Mouse (Mus musculus) liver, postnatal 0 days (tissue): ENCODE measurements at regions not wholly inside any gene's neighbourhood (a gene's known extent, or its start where the extent isn't known, plus 50 kb on each side); places are given as distances from the start of the nearest gene placed in this dataset.

Experiments used
- ATAC-seq: fragments of 200-750 bp; cut with Nextera tagmentation; 2 replicates; pipeline ENCODE4 v1.8.0; 2017; ENCODE audit warnings: mild to moderate bottlenecking, moderate library complexity
- DNase-seq: peaks from one replicate; pipeline ENCODE4 v3.0.0-alpha.2; 2016
- H3K27ac ChIP-seq: fragments of 300-500 bp; sonication (generic); 2 replicates; pipeline ENCODE4 v1.5.1; 2014; ENCODE audit warnings: antibody characterized with exemption, moderate library complexity, mild to moderate bottlenecking, low read depth
- H3K27me3 ChIP-seq: fragments of 300-500 bp; sonication (generic); 2 replicates; pipeline ENCODE4 v1.6.1; 2014; ENCODE audit warnings: low read length, control low read depth, mixed read lengths; ENCODE audit not compliant: insufficient read depth
- H3K36me3 ChIP-seq: fragments of 300-500 bp; sonication (generic); replicated peaks from 2 replicates; pipeline ENCODE4 v1.6.1; 2014; ENCODE audit warnings: mild to moderate bottlenecking, control low read depth, low read length, moderate library complexity, mixed read lengths; ENCODE audit not compliant: insufficient read depth
- H3K4me1 ChIP-seq: fragments of 300-500 bp; sonication (generic); 2 replicates; pipeline ENCODE4 v1.6.1; 2014; ENCODE audit warnings: antibody characterized with exemption, mild to moderate bottlenecking, control low read depth; ENCODE audit not compliant: insufficient read depth
- H3K4me2 ChIP-seq: fragments of 300-500 bp; sonication (generic); 2 replicates; pipeline ENCODE4 v1.6.1; 2014; ENCODE audit warnings: low read depth, mild to moderate bottlenecking, low read length, moderate library complexity, mixed read lengths
- H3K4me3 ChIP-seq: fragments of 300-500 bp; sonication (generic); 2 replicates; pipeline ENCODE4 v1.5.1; 2014; ENCODE audit warnings: low read depth, low read length
- H3K9ac ChIP-seq: fragments of 300-500 bp; sonication (generic); replicated peaks from 2 replicates; pipeline ENCODE4 v1.6.1; 2014; ENCODE audit warnings: mild to moderate bottlenecking, moderate library complexity
- H3K9me3 ChIP-seq: fragments of 300-500 bp; sonication (generic); 2 replicates; pipeline ENCODE4 v1.6.1; 2016; ENCODE audit warnings: mild to moderate bottlenecking, control low read depth, low read length, mixed read lengths
- CTCF ChIP-seq: sonication (generic); IDR thresholded peaks from 2 replicates; pipeline ENCODE4 v1.5.1; 2016; ENCODE audit warnings: antibody characterized with exemption, low read depth
- EP300 ChIP-seq: IDR thresholded peaks from 2 replicates; pipeline ENCODE4 v1.6.1; 2016; ENCODE audit warnings: antibody characterized with exemption, low read depth, mild to moderate bottlenecking
- WGBS: fragments of 180-500 bp; shearing (Covaris S2); extraction: QIAGEN DNeasy Blood & Tissue Kit; methylation state at CpG from one replicate; pipeline ENCODE4 v1.1.7; 2014; ENCODE audit not compliant: insufficient replicate concordance; 5-methylcytosine and 5-hydroxymethylcytosine counted together

DNA sequence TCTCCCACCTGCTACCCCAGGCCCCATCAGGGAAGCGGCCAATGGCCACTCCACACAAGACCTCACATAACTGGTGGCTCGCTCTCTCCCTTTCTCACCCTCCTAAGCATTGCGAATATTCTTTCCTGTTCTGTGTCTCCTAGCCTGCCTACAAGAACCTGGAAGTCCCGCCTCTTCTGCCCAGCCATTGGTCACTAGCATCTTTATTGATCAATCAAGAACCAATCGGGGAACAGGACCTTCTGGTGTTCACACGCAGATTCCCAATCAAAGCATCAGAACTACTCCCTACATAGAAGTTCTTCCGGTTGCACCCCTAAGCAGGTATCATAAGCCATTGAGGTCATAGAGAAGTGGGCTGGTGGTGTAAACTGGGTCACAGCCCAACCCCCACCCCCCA is 148.5 kb downstream of the Tbc1d30 start:
- no peak for TF ChIP-seq EP300
- no peak for TF ChIP-seq CTCF
- Histone ChIP-seq H3K27me3 (no peaks in the 10 kb centered on the region), H3K9me3 (no peaks in the 10 kb centered on the region), H3K4me3 (no peak overlapping the region), H3K27ac (no peak overlapping the region), H3K4me1 (no peaks in the 10 kb centered on the region; the same call in 1 of the 2 replicates), H3K4me2 (no peak overlapping the region), H3K36me3 (no peaks in the 10 kb centered on the region), H3K9ac (no peak overlapping the region)
- 79% methylated on average over 7 of the region's 7 CpGs for WGBS
- no peak for DNase-seq
- no peak for ATAC-seq

DNA sequence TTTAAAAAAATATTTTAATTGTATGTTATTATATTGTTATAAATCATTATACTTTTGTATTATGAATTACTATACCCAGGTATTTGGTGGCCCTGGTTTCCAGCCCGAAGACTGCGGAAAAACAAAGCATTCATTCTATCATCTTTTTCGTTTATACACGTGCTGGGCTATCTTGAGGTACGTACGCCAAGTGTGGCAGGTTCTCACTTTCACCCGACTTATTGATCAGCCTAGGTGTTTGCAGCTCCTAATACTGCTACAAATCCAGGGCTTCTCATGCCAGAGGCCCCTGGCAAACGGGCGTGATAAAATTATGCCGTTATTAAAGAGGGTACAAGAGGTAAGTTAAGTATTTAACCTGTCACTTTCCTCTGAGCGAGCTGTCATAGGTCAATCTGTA is 145.5 kb downstream of the Tbc1d30 start:
- no peaks in the 10 kb centered on the region for H3K27me3 ChIP-seq
- TF ChIP-seq EP300 (no peak), CTCF (no peak)
- H3K4me3 ChIP-seq, result no peak overlapping the region
- no peak overlapping the region for H3K27ac ChIP-seq
- H3K9me3 ChIP-seq, result no peaks in the 10 kb centered on the region
- no peaks in the 10 kb centered on the region; the same call in 1 of the 2 replicates for H3K4me1 ChIP-seq
- no peak overlapping the region for H3K4me2 ChIP-seq
- no peaks in the 10 kb centered on the region for H3K36me3 ChIP-seq
- 74% methylated on average over 11 of the region's 11 CpGs for WGBS
- H3K9ac ChIP-seq, result no peak overlapping the region
- no peak for ATAC-seq
- no peak for DNase-seq

DNA sequence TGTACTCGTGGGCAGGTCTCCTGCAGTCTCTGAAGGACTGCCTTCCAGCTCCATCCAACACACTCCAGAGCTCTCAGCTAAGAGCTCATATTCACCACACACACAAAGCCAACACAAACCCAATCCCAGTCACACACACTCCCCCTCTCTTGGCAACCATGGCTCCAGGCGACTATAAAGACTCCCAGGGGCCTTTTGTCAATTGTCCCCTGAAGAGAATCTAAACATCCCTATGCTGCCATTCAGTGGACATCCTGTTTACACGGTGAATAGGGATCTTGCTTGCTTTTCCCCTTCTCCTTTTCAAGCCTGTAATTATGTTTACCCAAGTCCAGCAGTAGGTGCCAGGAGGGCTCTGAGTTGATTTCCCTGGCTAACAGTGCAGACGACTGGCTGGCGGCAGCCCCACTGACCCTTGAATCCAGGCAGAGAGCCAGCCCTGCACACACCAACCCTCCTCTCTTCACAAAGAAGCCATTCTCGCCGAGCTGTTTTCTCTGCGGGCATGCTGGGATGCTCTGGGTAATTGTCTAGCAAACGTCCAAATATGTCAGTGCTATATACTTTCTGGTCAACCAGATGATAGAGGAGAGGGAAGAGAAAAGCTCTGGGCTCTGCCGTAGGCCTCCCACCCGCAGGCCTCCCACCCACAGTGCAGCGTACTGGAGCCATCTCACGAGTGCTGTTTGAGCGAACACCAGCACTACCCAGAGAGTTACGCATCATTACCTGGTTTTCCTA is 144.9 kb downstream of the Tbc1d30 start:
- Histone ChIP-seq H3K9ac (no peak overlapping the region), H3K36me3 (no peaks in the 10 kb centered on the region), H3K9me3 (no peaks in the 10 kb centered on the region), H3K4me2 (peak overlapping the region; percentile 38; the same call in 1 of the 2 replicates), H3K27ac (no peak overlapping the region), H3K4me3 (no peak overlapping the region), H3K27me3 (no peaks in the 10 kb centered on the region), H3K4me1 (no peaks in the 10 kb centered on the region; the same call in 1 of the 2 replicates)
- DNase-seq (peak; percentile 66), ATAC-seq (peak; percentile 86)
- 47% methylated on average over 15 of the region's 15 CpGs for WGBS
- TF ChIP-seq CTCF (no peak), EP300 (no peak)

DNA sequence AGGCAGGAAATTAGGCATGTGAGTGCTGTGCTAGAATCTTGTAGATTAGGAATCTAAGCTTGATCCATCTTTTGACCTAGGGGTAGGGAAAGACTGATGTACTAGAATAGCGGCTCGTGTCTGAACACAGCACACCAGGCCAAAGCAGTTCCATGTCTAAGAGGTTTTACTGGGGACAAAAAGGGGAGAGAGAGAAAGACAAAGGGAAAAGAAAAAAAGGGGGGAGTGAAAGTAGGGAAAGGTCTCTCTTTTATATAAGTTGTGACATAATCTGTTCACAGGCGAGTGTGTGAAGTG is 144.4 kb downstream of the Tbc1d30 start:
- no peak for ATAC-seq
- Histone ChIP-seq H3K4me2 (no peak overlapping the region), H3K27me3 (no peaks in the 10 kb centered on the region), H3K36me3 (no peaks in the 10 kb centered on the region), H3K4me3 (no peak overlapping the region), H3K4me1 (no peaks in the 10 kb centered on the region; the same call in 1 of the 2 replicates), H3K9ac (no peak overlapping the region), H3K9me3 (no peaks in the 10 kb centered on the region), H3K27ac (no peak overlapping the region)
- no peak for DNase-seq
- 84% methylated on average over 3 of the region's 3 CpGs for WGBS
- TF ChIP-seq CTCF (no peak), EP300 (no peak)
